Mouse (Mus musculus): ENCODE results near the gene Atg4d. TPM values are rescaled to one million over a fixed set of nuclear protein-coding genes. Genes with fewer than 3 reads are reported as not detected.

The Atg4d gene
- polyA plus RNA-seq, 1 experiment from 2014 or later: 51.2 TPM

DNA sequence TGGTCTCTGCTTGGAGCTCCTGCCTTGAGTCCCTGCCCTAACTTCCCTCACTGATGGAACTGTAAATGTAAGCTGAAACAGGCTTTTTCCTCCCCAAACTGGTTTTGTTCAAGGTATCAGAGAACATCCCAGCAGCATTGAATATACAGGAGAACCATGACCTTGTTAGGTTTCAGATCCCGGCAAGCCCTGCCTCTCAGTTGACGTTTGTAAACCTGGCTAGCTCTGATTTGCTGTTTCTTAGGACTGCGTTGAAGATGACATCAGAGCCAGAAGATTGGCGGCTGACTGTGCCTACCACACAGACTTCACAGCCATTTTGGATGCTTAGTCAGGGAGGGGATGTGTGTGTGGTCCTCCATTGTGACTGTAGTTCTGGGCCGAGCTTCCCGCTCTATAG lies 41.2 kb upstream of the Atg4d start:
- no peak overlapping the region for H3K4me2 ChIP-seq (ENCODE audit: low read depth, low read length)
- H3K4me1 ChIP-seq (ENCODE audit: insufficient read depth): peaks cover 28% of the 10 kb centered on the region
- H3K4me3 ChIP-seq (ENCODE audit: low read depth, low read length): no peak overlapping the region
- TF ChIP-seq CTCF (IDR thresholded peaks at IDR 0.05; ENCODE audit: low read depth): no peak
- TF ChIP-seq EP300 (IDR thresholded peaks at IDR 0.05; ENCODE audit: low read depth): no peak
- DNase-seq (no peak), ATAC-seq (no peak)
- no peak overlapping the region for H3K27ac ChIP-seq (ENCODE audit: low read depth)
- 85% methylated on average over 6 of the region's 6 CpGs for WGBS (ENCODE audit: insufficient replicate concordance)
- H3K36me3 ChIP-seq (replicated peaks; ENCODE audit: insufficient read depth, low read length): no peaks in the 10 kb centered on the region
- no peak overlapping the region for H3K9ac ChIP-seq (replicated peaks)
- no peaks in the 10 kb centered on the region for H3K27me3 ChIP-seq (ENCODE audit: insufficient read depth, low read length)
- no peaks in the 10 kb centered on the region for H3K9me3 ChIP-seq (ENCODE audit: low read length)

DNA sequence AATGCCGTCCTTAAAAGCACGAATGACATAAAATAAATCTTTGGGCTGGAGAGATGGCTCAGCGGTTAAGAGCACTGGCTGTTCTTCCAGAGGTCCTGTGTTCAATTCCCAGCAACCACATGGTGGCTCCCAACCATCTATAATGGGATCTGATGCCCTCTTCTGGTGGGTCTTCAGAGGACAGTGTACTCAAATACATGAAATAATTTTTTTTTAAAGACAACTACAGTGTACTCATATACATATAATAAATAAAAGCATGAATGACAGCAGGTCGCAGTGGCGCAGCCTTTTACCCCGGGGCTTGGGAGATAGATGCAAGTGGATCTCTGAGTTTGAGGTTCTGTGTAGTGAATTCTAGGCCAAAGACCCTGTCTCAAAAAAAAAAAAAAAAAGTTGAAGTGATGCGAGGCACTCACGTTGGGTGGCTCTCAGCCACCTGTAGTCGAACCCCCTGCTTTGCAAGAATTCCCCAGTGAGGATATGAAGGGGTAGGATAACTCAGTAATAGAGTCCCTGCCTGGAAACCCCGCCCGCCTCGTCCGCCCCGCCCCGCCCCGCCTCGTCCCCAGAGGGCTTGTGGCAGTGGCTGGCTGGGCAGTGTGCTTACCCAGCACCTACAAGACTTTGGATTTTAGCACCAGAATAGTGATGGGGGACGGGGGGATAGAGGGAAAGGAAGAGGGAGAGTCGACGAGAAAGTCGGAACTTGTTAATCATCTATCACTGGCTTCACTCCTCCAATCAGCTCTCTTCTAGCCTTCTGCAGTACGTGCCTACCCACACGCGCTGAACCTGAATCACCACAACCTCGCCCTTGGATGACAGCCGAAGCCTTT lies 40.3 kb upstream of the Atg4d start:
- Histone ChIP-seq H3K9me3 (ENCODE audit: low read length) (no peaks in the 10 kb centered on the region), H3K4me3 (ENCODE audit: low read depth, low read length) (peak overlapping the region; percentile 39), H3K9ac (replicated peaks) (0 out of 2 replicates have a peak overlapping the region, but pooled peaks have one; percentile 16), H3K27me3 (ENCODE audit: insufficient read depth, low read length) (no peaks in the 10 kb centered on the region), H3K4me2 (ENCODE audit: low read depth, low read length) (peak overlapping the region; percentile 67), H3K36me3 (replicated peaks; ENCODE audit: insufficient read depth, low read length) (no peaks in the 10 kb centered on the region), H3K27ac (ENCODE audit: low read depth) (peak overlapping the region; percentile 53), H3K4me1 (ENCODE audit: insufficient read depth) (peaks cover 28% of the 10 kb centered on the region)
- 20% methylated on average over 26 of the region's 26 CpGs for whole genome bisulfite sequencing (ENCODE audit: insufficient replicate concordance)
- peak; percentile 60 for ATAC-seq
- TF ChIP-seq CTCF (IDR thresholded peaks at IDR 0.05; ENCODE audit: low read depth): peak; percentile 22
- no peak for TF ChIP-seq EP300 (IDR thresholded peaks at IDR 0.05; ENCODE audit: low read depth)
- DNase-seq: peak; percentile 72

DNA sequence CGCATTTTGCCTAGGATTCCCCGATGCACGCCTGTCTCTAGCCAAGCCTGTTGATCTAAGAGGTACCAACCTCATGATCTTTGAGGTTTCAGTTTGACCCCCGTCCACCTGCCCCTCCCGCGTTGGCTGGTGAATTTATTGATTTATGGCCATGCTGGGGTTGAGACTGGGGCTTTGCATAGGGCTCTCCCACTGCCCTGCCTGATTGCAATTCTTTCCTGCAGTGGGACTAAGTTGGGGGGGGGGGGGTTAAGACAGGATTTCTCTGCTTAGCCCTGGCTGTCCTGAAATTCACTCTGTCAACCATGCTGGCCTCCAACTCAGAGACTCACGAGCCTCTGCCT lies 39.7 kb upstream of the Atg4d start:
- no peaks in the 10 kb centered on the region for H3K27me3 ChIP-seq (ENCODE audit: insufficient read depth, low read length)
- H3K9me3 ChIP-seq (ENCODE audit: low read length): no peaks in the 10 kb centered on the region
- peak overlapping the region; percentile 39 for H3K4me3 ChIP-seq (ENCODE audit: low read depth, low read length)
- peak overlapping the region; percentile 53; the same call in 1 of the 2 replicates for H3K27ac ChIP-seq (ENCODE audit: low read depth)
- 6% methylated on average over 7 of the region's 7 CpGs for WGBS (ENCODE audit: insufficient replicate concordance)
- peaks cover under 1% of the 10 kb centered on the region; the same call in 1 of the 2 replicates for H3K36me3 ChIP-seq (replicated peaks; ENCODE audit: insufficient read depth, low read length)
- ATAC-seq (no peak), DNase-seq (no peak)
- H3K4me2 ChIP-seq (ENCODE audit: low read depth, low read length): peak overlapping the region; percentile 67
- TF ChIP-seq EP300 (IDR thresholded peaks at IDR 0.05; ENCODE audit: low read depth): no peak
- TF ChIP-seq CTCF (IDR thresholded peaks at IDR 0.05; ENCODE audit: low read depth): no peak
- H3K4me1 ChIP-seq (ENCODE audit: insufficient read depth): peaks cover 28% of the 10 kb centered on the region
- 0 out of 2 replicates have a peak overlapping the region, but pooled peaks have one; percentile 16 for H3K9ac ChIP-seq (replicated peaks)

DNA sequence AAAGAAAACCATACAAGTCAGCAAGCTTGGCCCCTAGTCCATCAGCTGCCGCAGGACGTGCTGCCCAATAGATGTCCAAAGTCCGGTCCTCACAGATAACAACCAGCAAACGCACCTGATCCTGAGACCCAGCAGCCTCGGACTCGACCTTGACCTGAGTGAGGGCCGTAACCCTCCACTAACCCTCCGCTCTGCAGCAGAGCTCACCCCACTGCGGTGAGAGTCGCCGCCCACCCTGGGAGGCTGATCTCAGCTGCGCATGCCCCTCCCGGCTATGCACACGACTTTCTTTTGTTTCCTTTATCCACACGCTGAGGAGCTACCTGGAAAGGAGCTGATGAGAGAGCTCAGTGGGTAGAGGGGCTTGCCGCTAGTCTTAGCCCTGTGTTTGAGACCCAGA lies 37.8 kb upstream of the Atg4d start:
- Histone ChIP-seq H3K9ac (replicated peaks) (peak overlapping the region; percentile 54), H3K36me3 (replicated peaks; ENCODE audit: insufficient read depth, low read length) (peaks cover 13% of the 10 kb centered on the region; the same call in 1 of the 2 replicates), H3K27ac (ENCODE audit: low read depth) (peak overlapping the region; percentile 84), H3K9me3 (ENCODE audit: low read length) (no peaks in the 10 kb centered on the region), H3K4me3 (ENCODE audit: low read depth, low read length) (peak overlapping the region; percentile 35), H3K27me3 (ENCODE audit: insufficient read depth, low read length) (no peaks in the 10 kb centered on the region), H3K4me1 (ENCODE audit: insufficient read depth) (peaks cover 23% of the 10 kb centered on the region), H3K4me2 (ENCODE audit: low read depth, low read length) (peak overlapping the region; percentile 76)
- WGBS (ENCODE audit: insufficient replicate concordance): 15% methylated on average over 16 of the region's 16 CpGs
- TF ChIP-seq EP300 (IDR thresholded peaks at IDR 0.05; ENCODE audit: low read depth) (no peak), CTCF (IDR thresholded peaks at IDR 0.05; ENCODE audit: low read depth) (no peak)
- peak; percentile 67 for ATAC-seq
- peak; percentile 59 for DNase-seq

DNA sequence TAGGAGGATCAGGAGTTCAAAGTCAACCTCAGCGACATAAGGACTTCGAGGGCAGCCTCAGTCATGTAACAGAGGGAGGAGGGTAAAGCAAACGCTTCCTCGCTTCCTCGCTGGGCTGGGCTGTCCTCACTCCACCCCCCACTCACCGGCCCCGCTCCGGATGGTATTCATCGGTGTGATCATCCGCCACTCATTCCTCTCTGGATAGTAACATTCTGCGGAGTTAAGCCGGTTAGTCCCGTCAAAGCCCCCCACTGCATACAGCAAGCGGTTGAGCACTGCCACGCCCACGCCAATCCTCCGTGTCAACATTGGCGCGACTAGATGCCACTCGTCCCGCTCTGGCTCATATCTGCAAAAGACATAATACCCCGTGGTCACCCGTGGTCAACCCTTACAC lies 33.5 kb upstream of the Atg4d start:
- no peaks in the 10 kb centered on the region for H3K9me3 ChIP-seq (ENCODE audit: low read length)
- peaks cover 20% of the 10 kb centered on the region for H3K4me1 ChIP-seq (ENCODE audit: insufficient read depth)
- WGBS (ENCODE audit: insufficient replicate concordance): 67% methylated on average over 23 of the region's 23 CpGs
- H3K27ac ChIP-seq (ENCODE audit: low read depth): no peak overlapping the region
- H3K9ac ChIP-seq (replicated peaks): no peak overlapping the region
- DNase-seq: no peak
- H3K36me3 ChIP-seq (replicated peaks; ENCODE audit: insufficient read depth, low read length): peaks cover 26% of the 10 kb centered on the region
- TF ChIP-seq CTCF (IDR thresholded peaks at IDR 0.05; ENCODE audit: low read depth) (no peak), EP300 (IDR thresholded peaks at IDR 0.05; ENCODE audit: low read depth) (no peak)
- H3K4me2 ChIP-seq (ENCODE audit: low read depth, low read length): no peak overlapping the region
- ATAC-seq: no peak
- no peak overlapping the region for H3K4me3 ChIP-seq (ENCODE audit: low read depth, low read length)
- H3K27me3 ChIP-seq (ENCODE audit: insufficient read depth, low read length): no peaks in the 10 kb centered on the region

DNA sequence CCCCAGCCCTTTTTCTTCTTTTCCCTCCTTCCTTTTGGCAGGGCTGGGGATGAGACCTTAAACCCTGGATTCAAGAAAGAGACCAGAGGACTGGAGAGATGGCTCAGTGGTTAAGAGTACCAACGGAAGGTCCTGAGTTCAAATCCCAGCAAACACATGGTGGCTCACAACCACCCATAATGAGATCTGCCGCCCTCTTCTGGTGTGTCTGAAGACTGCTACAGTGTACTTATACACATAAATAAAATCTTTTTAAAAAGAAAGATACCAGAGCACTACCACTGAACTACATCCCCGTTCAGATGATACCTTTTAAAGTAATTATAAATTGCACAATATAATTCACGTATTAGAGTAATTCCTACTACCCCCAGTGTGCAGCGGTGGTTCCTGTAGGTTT lies 32.2 kb upstream of the Atg4d start:
- peaks cover 25% of the 10 kb centered on the region for H3K4me1 ChIP-seq (ENCODE audit: insufficient read depth)
- no peaks in the 10 kb centered on the region for H3K27me3 ChIP-seq (ENCODE audit: insufficient read depth, low read length)
- H3K9ac ChIP-seq (replicated peaks): no peak overlapping the region
- no peak overlapping the region for H3K4me2 ChIP-seq (ENCODE audit: low read depth, low read length)
- H3K36me3 ChIP-seq (replicated peaks; ENCODE audit: insufficient read depth, low read length): peaks cover 29% of the 10 kb centered on the region
- H3K27ac ChIP-seq (ENCODE audit: low read depth): no peak overlapping the region
- H3K9me3 ChIP-seq (ENCODE audit: low read length): no peaks in the 10 kb centered on the region
- DNase-seq: no peak
- no peak for ATAC-seq
- TF ChIP-seq CTCF (IDR thresholded peaks at IDR 0.05; ENCODE audit: low read depth) (0 out of 2 replicates have a peak, but pooled peaks have one; percentile 7), EP300 (IDR thresholded peaks at IDR 0.05; ENCODE audit: low read depth) (no peak)
- WGBS (ENCODE audit: insufficient replicate concordance): 88% methylated on average over 5 of the region's 5 CpGs
- no peak overlapping the region for H3K4me3 ChIP-seq (ENCODE audit: low read depth, low read length)

Measured in liver, postnatal 0 days (tissue).